Mouse (Mus musculus) left cerebral cortex, adult 2 months (tissue): ENCODE data around the gene Nup107. TPM values are rescaled to one million over a fixed set of nuclear protein-coding genes. Genes with fewer than 3 reads are reported as not detected.

Experiments
- DNase-seq, 2 experiments: peaks; one replicate each; pipeline ENCODE4 v3.0.0; 2021 to 2022; ENCODE audit warnings: low spot score in 2 of 2, mixed read lengths in 1 of 2; ENCODE audit errors: extremely low spot score in 1 of 2
- H3K27ac ChIP-seq: fragments of 200-600 bp; 2 replicates; pipeline ENCODE4 v1.8.1; 2022
- H3K4me3 ChIP-seq: fragments of 200-600 bp; 2 replicates; pipeline ENCODE4 v1.8.1; 2022
- CTCF ChIP-seq: fragments of 200-600 bp; IDR thresholded peaks from 2 replicates; pipeline ENCODE4 v1.8.1; 2022; ENCODE audit warnings: antibody characterized with exemption, mild to moderate bottlenecking, moderate library complexity
- intact Hi-C: fragments of 180-260 bp; cut with DNase I; formaldehyde crosslinking; loops from one replicate; pipeline ENCODE4 v1.15.1; 2025
- total RNA-seq, 2 experiments: library from RNA; stranded (reverse); gene quantifications; 2 replicates each; pipeline ENCODE4 v1.2.3; 2021

The Nup107 gene
- total RNA-seq, 2 experiments from 2014 or later, result 13.4 to 15.9 TPM

- intact Hi-C loops, result no loop called here
- TF ChIP-seq CTCF, result no peak
- H3K27ac ChIP-seq, result no peak overlapping the region
- DNase-seq, result no peak
- no peak overlapping the region for H3K4me3 ChIP-seq
Measured at GRCm38 (mm10) chr10:117774817-117775120, 17.7 kb downstream of the Nup107 start.

GRCm38 (mm10) chr10:117774011-117774816, 18.3 kb downstream of the Nup107 start:
- Histone ChIP-seq H3K27ac (no peak overlapping the region), H3K4me3 (no peak overlapping the region)
- intact Hi-C loops, result no loop called here
- no peak for TF ChIP-seq CTCF
- no peak for DNase-seq

- Histone ChIP-seq H3K27ac (no peak overlapping the region), H3K4me3 (no peak overlapping the region)
- no peak for DNase-seq
- TF ChIP-seq CTCF, result no peak
- intact Hi-C loops, result no loop called here
Measured at GRCm38 (mm10) chr10:117773106-117773720, 19.3 kb downstream of the Nup107 start.

- no peak overlapping the region for H3K4me3 ChIP-seq
- DNase-seq, result no peak
- H3K27ac ChIP-seq, result no peak overlapping the region
- TF ChIP-seq CTCF, result no peak
- intact Hi-C loops, result no loop called here
Measured at GRCm38 (mm10) chr10:117772364-117773105, 20.0 kb downstream of the Nup107 start.

GRCm38 (mm10) chr10:117771131-117771510, 21.4 kb downstream of the Nup107 start:
- no peak for TF ChIP-seq CTCF
- intact Hi-C loops, result no loop called here
- Histone ChIP-seq H3K27ac (no peak overlapping the region), H3K4me3 (no peak overlapping the region)
- DNase-seq, result no peak

GRCm38 (mm10) chr10:117770286-117771130, 22.0 kb downstream of the Nup107 start:
- Histone ChIP-seq H3K4me3 (no peak overlapping the region), H3K27ac (no peak overlapping the region)
- no peak for DNase-seq
- no peak for TF ChIP-seq CTCF
- intact Hi-C loops, result no loop called here

GRCm38 (mm10) chr10:117769541-117770285, 22.8 kb downstream of the Nup107 start:
- no peak for DNase-seq
- intact Hi-C loops, result no loop called here
- H3K4me3 ChIP-seq, result no peak overlapping the region
- TF ChIP-seq CTCF, result no peak
- H3K27ac ChIP-seq, result no peak overlapping the region

- no peak for DNase-seq
Measured at GRCm38 (mm10) chr10:117768141-117768440, 24.4 kb downstream of the Nup107 start.

GRCm38 (mm10) chr10:117767286-117768140, 25.0 kb downstream of the Nup107 start:
- intact Hi-C loops, result no loop called here
- DNase-seq, result no peak
- Histone ChIP-seq H3K27ac (no peak overlapping the region), H3K4me3 (no peak overlapping the region)
- TF ChIP-seq CTCF, result no peak

More at GRCm38 (mm10) chr10:117768141-117768440, 24.4 kb downstream of the Nup107 start:
- intact Hi-C loops, result no loop called here
- no peak for TF ChIP-seq CTCF
- Histone ChIP-seq H3K4me3 (no peak overlapping the region), H3K27ac (no peak overlapping the region)

- intact Hi-C loops, result no loop called here
- no peak overlapping the region for H3K27ac ChIP-seq
- TF ChIP-seq CTCF, result no peak
- no peak overlapping the region for H3K4me3 ChIP-seq
- DNase-seq, result no peak
Measured at GRCm38 (mm10) chr10:117766896-117767160, 25.7 kb downstream of the Nup107 start.
